9 mouse cellular contexts compared by ENCODE assay signal in the genomic region with DNA sequence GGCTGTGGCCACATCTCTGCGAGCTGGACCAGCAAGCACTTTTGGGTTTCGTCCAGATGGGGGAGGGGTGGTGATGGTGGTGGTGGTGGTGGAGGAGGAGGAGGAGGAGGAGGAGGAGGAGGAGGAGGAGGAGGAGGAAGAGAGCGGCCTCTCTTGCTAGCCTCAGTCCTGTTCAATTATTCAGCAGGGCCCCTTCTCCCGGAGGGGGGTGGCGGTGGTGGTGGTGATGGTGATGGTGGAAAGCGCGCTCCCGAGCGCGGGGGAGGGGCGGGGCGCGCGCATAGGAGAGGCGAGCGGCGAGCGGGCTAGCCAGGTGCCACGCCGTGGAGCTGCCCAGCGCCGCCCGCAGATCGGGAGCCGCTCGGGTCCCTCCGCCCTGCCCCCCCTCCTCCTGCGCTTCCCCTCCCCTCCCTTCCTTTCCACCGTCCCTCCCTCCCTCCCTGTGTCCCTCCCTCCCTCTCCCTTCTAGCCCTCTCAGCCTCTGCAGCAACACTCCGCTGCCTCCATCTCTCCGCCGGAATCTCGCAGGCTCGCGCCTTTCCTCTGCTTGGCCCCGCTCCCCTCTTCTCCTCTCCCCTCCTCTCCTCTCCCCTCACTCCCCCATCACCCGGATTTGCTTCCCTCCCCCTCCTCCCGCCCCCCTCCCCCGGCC. TPM values are rescaled to one million over a fixed set of nuclear protein-coding genes. Genes with fewer than 3 reads are reported as not detected.
DNase-seq lines count a peak whose midpoint lies in the region; ATAC-seq and TF ChIP-seq lines count a peak whose summit lies in the region.
"Had no signal": no experiment of that assay in that cellular context is flagged by ENCODE, and none has a peak within 500 bp of the region (broad histone marks: within the 10 kb centered on the region; RNA-seq: fewer than 3 reads in every experiment).

No protein-coding gene starts in this region.

- H3K9ac ChIP-seq in heart, embryonic 11.5 days (ENCODE audit: low read depth, low read length), result 0 out of 2 replicates have a peak overlapping the region, but pooled peaks have one; percentile 43
- H3K9ac ChIP-seq in midbrain, embryonic 13.5 days (replicated peaks), result peak overlapping the region; percentile 100

- no peak for ATAC-seq in heart, embryonic 11.5 days (replicated peaks; ENCODE audit: insufficient number of reproducible peaks, low FRiP score, low TSS enrichment)
- peak; percentile 73 for ATAC-seq in midbrain, embryonic 13.5 days
- no peak for ATAC-seq in frontal cortex, adult (ENCODE audit: low TSS enrichment)

- H3K4me1 ChIP-seq in kidney, adult 2 months (ENCODE audit: control insufficient read depth, insufficient read depth, low read length), result no peaks in the 10 kb centered on the region
- peaks cover 9% of the 10 kb centered on the region for H3K4me1 ChIP-seq in heart, embryonic 11.5 days (ENCODE audit: control insufficient read depth, insufficient read depth, low read length)
- H3K4me1 ChIP-seq in midbrain, embryonic 13.5 days (replicated peaks), result peaks cover 84% of the 10 kb centered on the region

- DNase-seq in kidney, adult 2 months, result no peak
- DNase-seq in kidney, adult 8-10 months, result no peak
- peak; percentile 83 for DNase-seq in cerebellum, adult 8-10 months
- DNase-seq in layer of hippocampus, postnatal 14 days (ENCODE audit: low spot score in 2 of 2), result peak; percentile 62 to 79
- DNase-seq in yolk sac, embryonic 10.5 days (ENCODE audit: low spot score), result no peak

- no peak overlapping the region for H3K27ac ChIP-seq in kidney, adult 2 months (ENCODE audit: insufficient read depth, low read depth, low read length)
- H3K27ac ChIP-seq in heart, embryonic 11.5 days (ENCODE audit: low read depth, low read length), result no peak overlapping the region
- peak overlapping the region; percentile 96 for H3K27ac ChIP-seq in midbrain, embryonic 13.5 days

- TF ChIP-seq CTCF in kidney, adult 2 months (conservative IDR thresholded peaks at IDR 0.05; ENCODE audit: insufficient read depth, insufficient read length, low read depth, low read length), result no peak

- H3K36me3 ChIP-seq in kidney, adult 2 months (ENCODE audit: control insufficient read depth, insufficient read depth, low read length), result no peaks in the 10 kb centered on the region
- H3K36me3 ChIP-seq in heart, embryonic 11.5 days (ENCODE audit: control insufficient read depth, insufficient read depth, low read length), result no peaks in the 10 kb centered on the region
- H3K36me3 ChIP-seq in midbrain, embryonic 13.5 days, result no peaks in the 10 kb centered on the region

- H3K9me3 ChIP-seq in heart, embryonic 11.5 days (replicated peaks; ENCODE audit: control insufficient read depth, low read length), result no peaks in the 10 kb centered on the region
- no peaks in the 10 kb centered on the region for H3K9me3 ChIP-seq in midbrain, embryonic 13.5 days

- H3K4me2 ChIP-seq in heart, embryonic 11.5 days, result peak overlapping the region; percentile 89
- H3K4me2 ChIP-seq in midbrain, embryonic 13.5 days (replicated peaks), result peak overlapping the region; percentile 94

- TF ChIP-seq POLR2A in kidney, adult 2 months (IDR thresholded peaks at IDR 0.05; ENCODE audit: low read depth, low read length), result no peak

- under 1% methylated on average over 15 of the region's 39 CpGs for WGBS in kidney, adult 2 months
- WGBS in heart, embryonic 11.5 days (ENCODE audit: insufficient replicate concordance), result 0% methylated on average over 6 of the region's 39 CpGs
- 0% methylated on average over 16 of the region's 39 CpGs for WGBS in midbrain, embryonic 13.5 days

- no peaks in the 10 kb centered on the region; the same call in 1 of the 2 replicates for H3K27me3 ChIP-seq in kidney, adult 2 months (replicated peaks; ENCODE audit: control insufficient read depth, insufficient read depth, low read length)
- H3K27me3 ChIP-seq in heart, embryonic 11.5 days (ENCODE audit: control insufficient read depth, insufficient read depth, low read length), result peaks cover 95% of the 10 kb centered on the region
- H3K27me3 ChIP-seq in midbrain, embryonic 13.5 days, result 0 out of 2 replicates have a peak, but pooled peaks cover 12% of the 10 kb centered on the region

- peak overlapping the region; percentile 2 for H3K4me3 ChIP-seq in kidney, adult 2 months (ENCODE audit: insufficient read depth, low read depth, low read length)
- H3K4me3 ChIP-seq in heart, embryonic 11.5 days (ENCODE audit: low read depth, low read length), result peak overlapping the region; percentile 48
- H3K4me3 ChIP-seq in midbrain, embryonic 13.5 days (replicated peaks), result peak overlapping the region; percentile 89

RNA-seq across cellular contexts. Expression of a gene that starts 45.6 kb away (rescaled TPM):
- polyA plus RNA-seq in kidney, adult 2 months (2012; rRNA removed), result 1,526 and 1,915 TPM in 2 replicates
- polyA plus RNA-seq in heart, embryonic 11.5 days (2014; fragmentation: Nextera tagmentation; extraction: Ambion mirVana), result not detected in 2 replicates
- total RNA-seq in layer of hippocampus, postnatal 14 days (2021), result 1 to 10 TPM; 1.5 to 2.4 TPM
- 0.19 TPM in 1 of 2 replicates, not detected in the other for polyA plus RNA-seq in midbrain, embryonic 13.5 days (2015; fragmentation: Nextera tagmentation; extraction: Ambion mirVana)
- total RNA-seq: hematopoietic stem cell, adult 5-6 weeks had no signal

Comparison
In these comparisons a context has a peak if more than half of its experiments do, and no peak if none do; other contexts are left out.
1. DNase-seq: peak in cerebellum, adult 8-10 months (single experiment) and layer of hippocampus, postnatal 14 days (2 of 2); none in kidney, adult 2 months (single experiment), kidney, adult 8-10 months (0 of 2) and yolk sac, embryonic 10.5 days (single experiment).
2. H3K4me3 ChIP-seq: peak in every context shown above with its lines; median percentile 89 in midbrain, embryonic 13.5 days; 48 in heart, embryonic 11.5 days; 2 in kidney, adult 2 months.
3. RNA of a gene that starts 45.6 kb away (polyA plus RNA-seq): 1,526 to 1,915 TPM in kidney, adult 2 months; 0.19 TPM in midbrain, embryonic 13.5 days and not detected in heart, embryonic 11.5 days; every median in the first group is over 1,000 times any median in the second.